Comparison of ENCODE assay signal across 8 mouse cellular contexts in genomic region chr6:146824727-146825486, GRCm38 (mm10). TPM values are rescaled to one million over a fixed set of nuclear protein-coding genes. Genes with fewer than 3 reads are reported as not detected.
DNase-seq lines count a peak whose midpoint lies in the region; TF ChIP-seq lines count a peak whose summit lies in the region.

No protein-coding gene starts in this region.

- no peak overlapping the region for H3K27ac ChIP-seq in embryonic fibroblast, embryonic 13.5 days (ENCODE audit: insufficient read depth, low read length)

- no peak for TF ChIP-seq POLR2A in embryonic fibroblast, embryonic 13.5 days (IDR thresholded peaks at IDR 0.05; ENCODE audit: low read depth, low read length)

- peak; percentile 68 for DNase-seq in ES-CJ7 (ENCODE audit: low read depth, low spot score)
- DNase-seq in brain, adult 2 months (ENCODE audit: low read depth, low spot score): peak; percentile 71
- peak; percentile 78 for DNase-seq in heart, postnatal 4 days
- DNase-seq in layer of hippocampus, adult 18-20 months (ENCODE audit: low spot score in 2 of 2): peak; percentile 28 to 75
- DNase-seq in lung, postnatal 14 days: peak; percentile 77
- peak; percentile 80 for DNase-seq in retina, embryonic 14.5 days (ENCODE audit: low spot score)
- DNase-seq in urinary bladder, postnatal 14 days (ENCODE audit: low spot score): peak; percentile 71

- H3K4me3 ChIP-seq in embryonic fibroblast, embryonic 13.5 days (ENCODE audit: insufficient read depth, low read length): no peak overlapping the region

- TF ChIP-seq CTCF in embryonic fibroblast, embryonic 13.5 days (IDR thresholded peaks at IDR 0.05; ENCODE audit: borderline replicate concordance, insufficient read depth, low read length): peak; percentile 93

- no peaks in the 10 kb centered on the region for H3K4me1 ChIP-seq in embryonic fibroblast, embryonic 13.5 days (ENCODE audit: control insufficient read depth, insufficient read depth, low read length)

RNA-seq across cellular contexts. Expression of gene Smco2, which starts 25.0 kb away (rescaled TPM):
- not detected in 2 replicates for polyA plus RNA-seq in embryonic fibroblast, embryonic 13.5 days (2011; ENCODE audit: insufficient read length, low read depth, missing spikeins)
- total RNA-seq in heart, postnatal 4 days (2021): under 1 TPM; 0.47 to 0.62 TPM
- total RNA-seq in layer of hippocampus, adult 18-20 months (2021): not detected

RNA-seq across cellular contexts. Expression of gene Arntl2, which starts 29.1 kb away (rescaled TPM):
- polyA plus RNA-seq in embryonic fibroblast, embryonic 13.5 days (2011; ENCODE audit: insufficient read length, low read depth, missing spikeins): 13.7 and 14.5 TPM in 2 replicates
- total RNA-seq in heart, postnatal 4 days (2021): 1 to 10 TPM; 1.4 to 2.1 TPM
- total RNA-seq in layer of hippocampus, adult 18-20 months (2021): 1 to 10 TPM; 6.0 to 8.1 TPM
